Mouse (Mus musculus): ENCODE data around the gene Rbfox1.

GRCm38 (mm10) chr16:7060864-7061263 lies 1175.7 kb downstream of the Rbfox1 start:
- TF ChIP-seq CTCF (IDR thresholded peaks at IDR 0.05; ENCODE audit: low read depth, low read length) (no peak), POLR2A (IDR thresholded peaks at IDR 0.05; ENCODE audit: borderline replicate concordance, low read depth, low read length) (no peak)

Measured in bone marrow macrophage, adult 2 months (primary cell).